Mouse (Mus musculus) T-helper 17 cell (primary cell): Measurements from ENCODE around the gene Zfp442.
"Not testable (repeated sequence)": the region's sequence is repeated elsewhere in the genome, so short reads cannot be mapped to it uniquely, and the experiment has no call there.

Source experiments
- in situ Hi-C, 2 experiments: fragments of 300-600 bp; cut with MboI, MseI; formaldehyde crosslinking; loops; 1 replicate in 1 of 2; 2 replicates in 1 of 2; pipeline ENCODE4 v1.15.1; 2025; ENCODE audit warnings: high pct_unique_total_duplicates in 2 of 2

Zfp442 gene

GRCm38 (mm10) chr2:150451180-150451919 is at the start of gene Zfp442:
TSS of gene Zfp442 (minus strand) at chr2:150451486.
- in situ Hi-C loops: loop anchor here in 1 of 2 experiments (5.0 kb wide), 1 partner anchor 234 kb away; the partner anchor contains the start of gene Zfp937

DNA sequence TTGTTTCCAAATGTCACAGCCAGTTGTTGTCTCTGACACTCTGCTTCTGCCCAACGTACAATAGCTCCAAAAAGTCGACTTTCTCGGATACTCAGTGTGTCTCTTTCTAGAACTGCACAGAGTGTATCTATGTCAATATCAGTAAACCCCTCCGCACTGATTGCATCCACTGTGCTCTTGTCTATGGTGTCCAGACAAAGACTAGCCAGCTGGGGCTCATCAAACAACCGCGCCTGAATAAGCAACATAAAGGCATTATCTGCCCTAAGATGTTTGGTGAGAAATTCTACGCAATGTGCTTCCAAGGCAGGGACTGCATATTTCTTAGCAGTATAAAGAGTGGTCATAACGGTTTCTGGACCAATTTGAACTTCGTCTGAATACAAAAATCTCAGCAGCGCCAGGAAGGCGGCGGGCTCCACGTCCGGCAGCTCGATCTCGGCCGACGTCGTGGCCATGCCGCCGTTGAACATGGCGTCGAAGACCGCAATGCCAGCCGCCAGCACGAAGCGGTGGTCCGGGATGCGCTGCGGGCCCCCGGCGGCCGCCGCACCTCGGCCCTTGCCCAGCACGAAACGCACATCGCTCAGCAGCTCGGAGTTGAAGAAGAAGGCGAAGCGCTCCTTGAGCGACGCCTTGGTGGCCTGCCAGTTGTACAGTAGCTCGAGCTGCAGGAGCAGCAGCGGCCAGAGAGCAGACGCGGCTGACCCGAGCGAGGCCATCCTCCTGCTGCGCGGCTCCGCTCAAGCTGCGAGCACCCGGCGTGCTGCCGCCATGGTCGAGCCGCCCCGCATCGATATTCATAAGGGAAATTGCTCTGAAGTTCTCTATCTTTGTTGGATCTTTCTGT is 49.1 kb upstream of the Zfp442 start:
- in situ Hi-C loops: not testable (repeated sequence)

- in situ Hi-C loops: no loop called here
Observed at GRCm38 (mm10) chr2:150493031-150493430, 41.7 kb upstream of the Zfp442 start.

DNA sequence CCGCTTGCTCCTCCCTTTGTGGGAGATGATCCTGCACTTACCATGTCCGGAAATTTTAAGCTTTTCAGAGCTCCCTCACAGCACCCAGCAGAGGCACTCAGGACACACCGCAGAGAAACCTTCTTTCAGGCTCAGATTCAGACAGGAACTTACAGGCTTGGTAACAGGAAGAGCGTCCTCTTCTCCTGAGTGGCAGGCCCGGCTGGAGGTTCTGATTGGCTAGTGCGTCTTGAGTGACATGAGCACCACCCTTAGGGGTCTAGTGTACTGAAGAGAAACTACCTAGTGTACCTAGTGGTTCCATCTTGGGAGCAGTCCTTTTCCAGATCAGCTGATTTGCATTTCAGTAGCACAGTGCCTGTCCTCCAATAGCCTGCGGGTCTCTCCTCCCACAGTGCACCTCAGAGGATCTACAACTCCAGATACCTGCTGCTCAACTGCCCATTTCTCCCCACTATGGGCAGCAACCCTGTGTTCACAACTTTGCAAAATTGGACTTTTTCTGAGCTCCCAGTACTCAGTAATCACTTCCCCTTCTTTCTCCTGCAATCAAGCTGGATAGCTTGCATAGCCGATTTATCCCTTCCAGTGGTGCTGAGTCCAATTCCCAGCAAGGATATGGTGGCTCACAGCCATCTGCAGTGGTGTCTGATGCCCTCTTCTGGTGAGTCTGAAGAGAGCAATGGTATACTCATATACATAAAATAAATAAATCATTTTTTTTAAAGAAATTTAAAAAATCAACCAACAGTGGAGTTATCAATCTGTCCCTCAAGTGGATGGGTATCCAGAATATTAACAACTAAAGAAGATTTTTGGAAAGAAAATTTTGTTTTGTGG is 33.9 kb upstream of the Zfp442 start, which contains the start of gene Zfp345:
Gene Zfp345 (minus strand): TSS at position 153 of the 840 bp plus-strand sequence.
- in situ Hi-C loops: loop anchor here in 1 of 2 experiments (5.0 kb wide), 1 partner anchor 303 kb away; the partner anchor contains the start of gene Gm14139

GRCm38 (mm10) chr2:150439084-150439483 is 12.2 kb downstream of the Zfp442 start:
- in situ Hi-C loops: loop anchor here (5.0 kb wide), 2 partner anchors 87 to 217 kb away; no protein-coding TSS in a partner anchor

GRCm38 (mm10) chr2:150412146-150412545 is 39.1 kb downstream of the Zfp442 start:
- in situ Hi-C loops: loop anchor here in 1 of 2 experiments (5.0 kb wide), 1 partner anchor 175 kb away; no protein-coding TSS in a partner anchor

GRCm38 (mm10) chr2:150390198-150390597 is 61.1 kb downstream of the Zfp442 start:
- in situ Hi-C loops: no loop called here

GRCm38 (mm10) chr2:150385553-150386106 is 65.7 kb downstream of the Zfp442 start:
- in situ Hi-C loops: not testable (repeated sequence)

DNA sequence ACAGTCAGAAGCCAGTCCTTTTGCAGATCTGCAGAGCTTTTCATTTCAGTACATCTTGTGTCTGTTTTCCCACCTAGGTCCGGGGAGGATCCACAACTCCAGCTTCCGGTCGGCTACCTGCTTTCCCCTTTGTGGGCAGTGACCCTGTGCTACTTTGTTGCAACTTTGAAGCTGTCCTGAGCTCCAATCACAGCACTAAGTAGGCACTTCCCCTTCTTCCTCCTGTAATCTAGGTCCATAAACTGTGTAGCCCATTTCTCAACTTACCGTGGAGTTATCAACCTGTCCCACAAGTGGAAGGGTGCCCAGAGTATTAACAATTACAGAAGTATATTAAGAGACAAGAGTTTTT is 88.4 kb downstream of the Zfp442 start:
- in situ Hi-C loops: loop anchor here (5.0 kb wide), 2 partner anchors 46 to 51 kb away; no protein-coding TSS in a partner anchor

DNA sequence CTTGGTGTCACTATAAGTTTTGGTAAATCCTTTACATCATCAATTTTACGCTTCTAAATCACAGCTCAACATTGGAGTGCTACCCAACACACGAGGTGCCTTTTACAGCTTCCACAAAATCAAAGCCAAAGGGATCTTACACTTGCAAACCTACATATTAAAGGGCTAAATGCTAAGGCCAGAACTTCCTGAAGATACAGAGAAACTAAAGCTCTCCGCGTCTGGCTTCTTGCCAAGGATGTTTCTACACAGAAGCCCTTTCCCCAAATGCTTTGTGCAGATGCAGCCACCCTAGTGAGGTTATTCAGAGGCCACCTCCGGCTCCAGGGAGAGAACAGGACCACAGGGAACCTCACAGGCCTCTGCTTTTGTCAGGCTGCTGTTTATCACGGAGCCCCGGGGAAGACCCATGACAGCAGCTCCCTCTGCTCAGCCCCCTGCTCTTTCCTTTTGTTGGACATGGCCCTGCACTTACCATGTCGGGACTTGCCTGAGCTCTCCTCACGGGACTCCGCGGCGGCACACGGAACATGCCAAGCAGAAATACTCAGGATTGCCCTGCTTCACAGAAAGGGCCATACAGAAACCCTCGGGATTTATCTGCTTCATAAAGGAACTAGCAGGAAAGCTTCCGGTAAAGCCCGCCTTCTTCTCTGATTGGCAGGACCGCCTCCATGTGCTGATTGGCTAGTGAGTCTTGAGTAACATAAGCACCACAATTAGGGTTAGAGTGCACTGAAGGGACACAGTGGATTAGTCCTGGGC is 89.0 kb downstream of the Zfp442 start, which contains the start of gene 3300002I08Rik:
Gene 3300002I08Rik (minus strand): TSS at position 653 of the 765 bp plus-strand sequence.
- in situ Hi-C loops: loop anchor here (5.0 kb wide), 2 partner anchors 45 to 50 kb away; no protein-coding TSS in a partner anchor
